Mouse (Mus musculus): ENCODE data around the gene B130006D01Rik.
A peak's percentile ranks its signal among the peaks of the same experiment; 100 is the strongest.

The B130006D01Rik gene

GRCm38 (mm10) chr11:95723287-95723686, at the start of gene B130006D01Rik:
Gene B130006D01Rik, plus strand, starts transcription at chr11:95723587.
- Histone ChIP-seq H3K36me3 (ENCODE audit: control insufficient read depth, insufficient read depth, low read length, poor library complexity, severe bottlenecking) (no peaks in the 10 kb centered on the region), H3K27me3 (ENCODE audit: control insufficient read depth, insufficient read depth, low read length, poor library complexity, severe bottlenecking) (no peaks in the 10 kb centered on the region)
- DNase-seq (ENCODE audit: low read depth, low spot score) = no peak

- Histone ChIP-seq H3K27me3 (ENCODE audit: control insufficient read depth, insufficient read depth, low read length, poor library complexity, severe bottlenecking) (no peaks in the 10 kb centered on the region), H3K36me3 (ENCODE audit: control insufficient read depth, insufficient read depth, low read length, poor library complexity, severe bottlenecking) (peaks cover 13% of the 10 kb centered on the region)
- DNase-seq (ENCODE audit: low read depth, low spot score) = no peak
Measured at GRCm38 (mm10) chr11:95675498-95675897, 47.9 kb upstream of the B130006D01Rik start.

- H3K36me3 ChIP-seq (ENCODE audit: control insufficient read depth, insufficient read depth, low read length, poor library complexity, severe bottlenecking) = peaks cover 10% of the 10 kb centered on the region
- DNase-seq (ENCODE audit: low read depth, low spot score) = peak; percentile 72
- H3K27me3 ChIP-seq (ENCODE audit: control insufficient read depth, insufficient read depth, low read length, poor library complexity, severe bottlenecking) = no peaks in the 10 kb centered on the region
Measured at GRCm38 (mm10) chr11:95676307-95676706, 47.1 kb upstream of the B130006D01Rik start.

GRCm38 (mm10) chr11:95677925-95678701, 45.3 kb upstream of the B130006D01Rik start:
- peaks cover 10% of the 10 kb centered on the region; the same call in 1 of the 2 replicates for H3K36me3 ChIP-seq (ENCODE audit: control insufficient read depth, insufficient read depth, low read length, poor library complexity, severe bottlenecking)
- DNase-seq (ENCODE audit: low read depth, low spot score) = no peak
- no peaks in the 10 kb centered on the region for H3K27me3 ChIP-seq (ENCODE audit: control insufficient read depth, insufficient read depth, low read length, poor library complexity, severe bottlenecking)

GRCm38 (mm10) chr11:95681995-95682601, 41.3 kb upstream of the B130006D01Rik start:
- Histone ChIP-seq H3K36me3 (ENCODE audit: control insufficient read depth, insufficient read depth, low read length, poor library complexity, severe bottlenecking) (peaks cover 5% of the 10 kb centered on the region; the same call in 1 of the 2 replicates), H3K27me3 (ENCODE audit: control insufficient read depth, insufficient read depth, low read length, poor library complexity, severe bottlenecking) (no peaks in the 10 kb centered on the region)
- no peak for DNase-seq (ENCODE audit: low read depth, low spot score)

GRCm38 (mm10) chr11:95682946-95683345, 40.4 kb upstream of the B130006D01Rik start:
- Histone ChIP-seq H3K36me3 (ENCODE audit: control insufficient read depth, insufficient read depth, low read length, poor library complexity, severe bottlenecking) (peaks cover 2% of the 10 kb centered on the region; the same call in 1 of the 2 replicates), H3K27me3 (ENCODE audit: control insufficient read depth, insufficient read depth, low read length, poor library complexity, severe bottlenecking) (no peaks in the 10 kb centered on the region)
- DNase-seq (ENCODE audit: low read depth, low spot score) = no peak

GRCm38 (mm10) chr11:95686031-95686430, 37.4 kb upstream of the B130006D01Rik start:
- Histone ChIP-seq H3K27me3 (ENCODE audit: control insufficient read depth, insufficient read depth, low read length, poor library complexity, severe bottlenecking) (no peaks in the 10 kb centered on the region), H3K36me3 (ENCODE audit: control insufficient read depth, insufficient read depth, low read length, poor library complexity, severe bottlenecking) (0 out of 2 replicates have a peak, but pooled peaks cover 2% of the 10 kb centered on the region)
- peak; percentile 83 for DNase-seq (ENCODE audit: low read depth, low spot score)

- Histone ChIP-seq H3K36me3 (ENCODE audit: control insufficient read depth, insufficient read depth, low read length, poor library complexity, severe bottlenecking) (no peaks in the 10 kb centered on the region), H3K27me3 (ENCODE audit: control insufficient read depth, insufficient read depth, low read length, poor library complexity, severe bottlenecking) (no peaks in the 10 kb centered on the region)
- DNase-seq (ENCODE audit: low read depth, low spot score) = no peak
Measured at GRCm38 (mm10) chr11:95687084-95687656, 36.2 kb upstream of the B130006D01Rik start.

GRCm38 (mm10) chr11:95688515-95688914, 34.9 kb upstream of the B130006D01Rik start:
- H3K36me3 ChIP-seq (ENCODE audit: control insufficient read depth, insufficient read depth, low read length, poor library complexity, severe bottlenecking) = no peaks in the 10 kb centered on the region
- DNase-seq (ENCODE audit: low read depth, low spot score) = peak; percentile 76
- no peaks in the 10 kb centered on the region for H3K27me3 ChIP-seq (ENCODE audit: control insufficient read depth, insufficient read depth, low read length, poor library complexity, severe bottlenecking)

- H3K27me3 ChIP-seq (ENCODE audit: control insufficient read depth, insufficient read depth, low read length, poor library complexity, severe bottlenecking) = no peaks in the 10 kb centered on the region
- DNase-seq (ENCODE audit: low read depth, low spot score) = peak; percentile 26
Measured at GRCm38 (mm10) chr11:95688981-95689380, 34.4 kb upstream of the B130006D01Rik start.

GRCm38 (mm10) chr11:95689544-95689943, 33.8 kb upstream of the B130006D01Rik start:
- no peak for DNase-seq (ENCODE audit: low read depth, low spot score)
- no peaks in the 10 kb centered on the region for H3K27me3 ChIP-seq (ENCODE audit: control insufficient read depth, insufficient read depth, low read length, poor library complexity, severe bottlenecking)
- H3K36me3 ChIP-seq (ENCODE audit: control insufficient read depth, insufficient read depth, low read length, poor library complexity, severe bottlenecking) = no peaks in the 10 kb centered on the region

More at GRCm38 (mm10) chr11:95688981-95689380, 34.4 kb upstream of the B130006D01Rik start:
- no peaks in the 10 kb centered on the region for H3K36me3 ChIP-seq (ENCODE audit: control insufficient read depth, insufficient read depth, low read length, poor library complexity, severe bottlenecking)

- no peaks in the 10 kb centered on the region for H3K27me3 ChIP-seq (ENCODE audit: control insufficient read depth, insufficient read depth, low read length, poor library complexity, severe bottlenecking)
- H3K36me3 ChIP-seq (ENCODE audit: control insufficient read depth, insufficient read depth, low read length, poor library complexity, severe bottlenecking) = no peaks in the 10 kb centered on the region; the same call in 1 of the 2 replicates
- DNase-seq (ENCODE audit: low read depth, low spot score) = no peak
Measured at GRCm38 (mm10) chr11:95698541-95698940, 24.8 kb upstream of the B130006D01Rik start.

- Histone ChIP-seq H3K36me3 (ENCODE audit: control insufficient read depth, insufficient read depth, low read length, poor library complexity, severe bottlenecking) (no peaks in the 10 kb centered on the region; the same call in 1 of the 2 replicates), H3K27me3 (ENCODE audit: control insufficient read depth, insufficient read depth, low read length, poor library complexity, severe bottlenecking) (no peaks in the 10 kb centered on the region)
- no peak for DNase-seq (ENCODE audit: low read depth, low spot score)
Measured at GRCm38 (mm10) chr11:95700778-95701739, 22.3 kb upstream of the B130006D01Rik start.
